8 mouse cellular contexts compared by ENCODE assay signal in genomic region chr7:70365941-70366807, GRCm38 (mm10). TPM values are rescaled to one million over a fixed set of nuclear protein-coding genes. Genes with fewer than 3 reads are reported as not detected.
DNase-seq lines count a peak whose midpoint lies in the region; ATAC-seq and TF ChIP-seq lines count a peak whose summit lies in the region.

Gene Nr2f2 (minus strand): TSS chr7:70366735.

- 3% methylated on average over 16 of the region's 16 CpGs for WGBS in lung, postnatal 0 days
- WGBS in embryonic facial prominence, embryonic 11.5 days = 0% methylated on average over 16 of the region's 16 CpGs
- 2% methylated on average over 16 of the region's 16 CpGs for WGBS in heart, embryonic 12.5 days
- 2% methylated on average over 16 of the region's 16 CpGs for WGBS in kidney, embryonic 15.5 days
- 3% methylated on average over 16 of the region's 16 CpGs for WGBS in liver, embryonic 15.5 days (ENCODE audit: insufficient replicate concordance)

- H3K9me3 ChIP-seq in lung, postnatal 0 days (ENCODE audit: low read length) = no peaks in the 10 kb centered on the region
- H3K9me3 ChIP-seq in embryonic facial prominence, embryonic 11.5 days (replicated peaks; ENCODE audit: control insufficient read depth, low read length) = no peaks in the 10 kb centered on the region
- H3K9me3 ChIP-seq in heart, embryonic 12.5 days (replicated peaks) = no peaks in the 10 kb centered on the region
- no peaks in the 10 kb centered on the region for H3K9me3 ChIP-seq in kidney, embryonic 15.5 days (replicated peaks)
- H3K9me3 ChIP-seq in liver, embryonic 15.5 days (replicated peaks) = no peaks in the 10 kb centered on the region

- H3K27me3 ChIP-seq in lung, postnatal 0 days (replicated peaks; ENCODE audit: insufficient read depth, low read length) = no peaks in the 10 kb centered on the region
- H3K27me3 ChIP-seq in embryonic facial prominence, embryonic 11.5 days (ENCODE audit: control insufficient read depth, insufficient read depth, low read length) = peaks cover 11% of the 10 kb centered on the region
- H3K27me3 ChIP-seq in heart, embryonic 12.5 days (replicated peaks) = peaks cover 43% of the 10 kb centered on the region
- no peaks in the 10 kb centered on the region for H3K27me3 ChIP-seq in kidney, embryonic 15.5 days
- peaks cover 92% of the 10 kb centered on the region for H3K27me3 ChIP-seq in liver, embryonic 15.5 days

- no peaks in the 10 kb centered on the region for H3K36me3 ChIP-seq in lung, postnatal 0 days (ENCODE audit: insufficient read depth, low read length)
- no peaks in the 10 kb centered on the region for H3K36me3 ChIP-seq in embryonic facial prominence, embryonic 11.5 days (replicated peaks; ENCODE audit: control insufficient read depth, insufficient read depth, low read depth, low read length)
- H3K36me3 ChIP-seq in heart, embryonic 12.5 days = no peaks in the 10 kb centered on the region
- no peaks in the 10 kb centered on the region for H3K36me3 ChIP-seq in kidney, embryonic 15.5 days
- no peaks in the 10 kb centered on the region for H3K36me3 ChIP-seq in liver, embryonic 15.5 days (replicated peaks)

- TF ChIP-seq EP300 in lung, postnatal 0 days (IDR thresholded peaks at IDR 0.05) = no peak

- peak; percentile 74 for DNase-seq in lung, postnatal 0 days (ENCODE audit: low spot score)
- no peak for DNase-seq in lung, postnatal 36 days
- DNase-seq in embryonic facial prominence, embryonic 11.5 days (ENCODE audit: low spot score) = peak; percentile 64
- no peak for DNase-seq in frontal cortex, postnatal 25 days (ENCODE audit: low spot score in 2 of 2)
- DNase-seq in ovary, adult 18-20 months (ENCODE audit: low spot score) = no peak

- H3K4me3 ChIP-seq in lung, postnatal 0 days (ENCODE audit: low read depth, low read length) = peak within 1 kb of the TSS; percentile 50
- peak within 1 kb of the TSS; percentile 41 for H3K4me3 ChIP-seq in embryonic facial prominence, embryonic 11.5 days (ENCODE audit: low read depth, low read length)
- peak within 1 kb of the TSS; percentile 56 for H3K4me3 ChIP-seq in heart, embryonic 12.5 days
- peak within 1 kb of the TSS; percentile 74 for H3K4me3 ChIP-seq in kidney, embryonic 15.5 days (replicated peaks)
- H3K4me3 ChIP-seq in liver, embryonic 15.5 days (replicated peaks) = peak within 1 kb of the TSS; percentile 46

- TF ChIP-seq CTCF in lung, postnatal 0 days (IDR thresholded peaks at IDR 0.05) = no peak

- peaks cover 5% of the 10 kb centered on the region; the same call in 1 of the 2 replicates for H3K4me1 ChIP-seq in lung, postnatal 0 days (ENCODE audit: insufficient read depth, low read depth, low read length)
- peaks cover 6% of the 10 kb centered on the region; the same call in 1 of the 2 replicates for H3K4me1 ChIP-seq in embryonic facial prominence, embryonic 11.5 days (ENCODE audit: control insufficient read depth, insufficient read depth, low read length)
- H3K4me1 ChIP-seq in heart, embryonic 12.5 days (replicated peaks) = peaks cover 19% of the 10 kb centered on the region
- peaks cover 38% of the 10 kb centered on the region for H3K4me1 ChIP-seq in kidney, embryonic 15.5 days
- H3K4me1 ChIP-seq in liver, embryonic 15.5 days (replicated peaks) = no peaks in the 10 kb centered on the region; the same call in 1 of the 2 replicates

- ATAC-seq in lung, postnatal 0 days = no peak
- no peak for ATAC-seq in embryonic facial prominence, embryonic 11.5 days (replicated peaks; ENCODE audit: insufficient number of reproducible peaks, low FRiP score, low TSS enrichment, low read depth)
- ATAC-seq in heart, embryonic 12.5 days (ENCODE audit: insufficient number of reproducible peaks, low FRiP score) = no peak
- no peak for ATAC-seq in kidney, embryonic 15.5 days (replicated peaks; ENCODE audit: low FRiP score)
- no peak for ATAC-seq in liver, embryonic 15.5 days (ENCODE audit: insufficient read depth)

- H3K9ac ChIP-seq in lung, postnatal 0 days (replicated peaks; ENCODE audit: low read depth) = peak within 1 kb of the TSS; percentile 58
- peak within 1 kb of the TSS; percentile 58 for H3K9ac ChIP-seq in embryonic facial prominence, embryonic 11.5 days (replicated peaks; ENCODE audit: low read length)
- peak within 1 kb of the TSS; percentile 63 for H3K9ac ChIP-seq in heart, embryonic 12.5 days
- H3K9ac ChIP-seq in kidney, embryonic 15.5 days = peak within 1 kb of the TSS; percentile 96
- no peak within 1 kb of the TSS for H3K9ac ChIP-seq in liver, embryonic 15.5 days

- peak within 1 kb of the TSS; percentile 84 for H3K27ac ChIP-seq in lung, postnatal 0 days (ENCODE audit: low read length)
- H3K27ac ChIP-seq in embryonic facial prominence, embryonic 11.5 days (replicated peaks; ENCODE audit: low read depth, low read length) = peak within 1 kb of the TSS; percentile 75
- H3K27ac ChIP-seq in heart, embryonic 12.5 days (ENCODE audit: poor library complexity, severe bottlenecking) = peak within 1 kb of the TSS; percentile 73; the same call in 1 of the 2 replicates
- H3K27ac ChIP-seq in kidney, embryonic 15.5 days = peak within 1 kb of the TSS; percentile 99
- peak within 1 kb of the TSS; percentile 30; the same call in 1 of the 2 replicates for H3K27ac ChIP-seq in liver, embryonic 15.5 days (replicated peaks)

- H3K4me2 ChIP-seq in lung, postnatal 0 days (replicated peaks; ENCODE audit: low read depth, low read length) = peak within 1 kb of the TSS; percentile 83
- H3K4me2 ChIP-seq in embryonic facial prominence, embryonic 11.5 days (ENCODE audit: low read depth, low read length) = peak within 1 kb of the TSS; percentile 41
- H3K4me2 ChIP-seq in heart, embryonic 12.5 days = peak within 1 kb of the TSS; percentile 68
- H3K4me2 ChIP-seq in kidney, embryonic 15.5 days = peak within 1 kb of the TSS; percentile 75
- H3K4me2 ChIP-seq in liver, embryonic 15.5 days = peak within 1 kb of the TSS; percentile 56

RNA-seq across cellular contexts. Expression of gene Nr2f2, which starts in this region (rescaled TPM):
- polyA plus RNA-seq in lung, postnatal 0 days (2015; fragmentation: Nextera tagmentation; extraction: Ambion mirVana) = 72.7 and 89.1 TPM in 2 replicates
- 106 and 114 TPM in 2 replicates for polyA plus RNA-seq in embryonic facial prominence, embryonic 11.5 days (2014; fragmentation: Nextera tagmentation; extraction: Ambion mirVana)
- 26.5 and 27.7 TPM in 2 replicates for polyA plus RNA-seq in heart, embryonic 12.5 days (2016; fragmentation: Nextera tagmentation; extraction: Ambion mirVana)
- 230 and 240 TPM in 2 replicates for polyA plus RNA-seq in kidney, embryonic 15.5 days (2015; fragmentation: Nextera tagmentation; extraction: Ambion mirVana)
- polyA plus RNA-seq in liver, embryonic 15.5 days (2015; fragmentation: Nextera tagmentation; extraction: Ambion mirVana) = 6.5 and 6.7 TPM in 2 replicates

Comparison
In these comparisons a context has a peak if more than half of its experiments do, and no peak if none do; other contexts are left out.
1. DNase-seq: peak in lung, postnatal 0 days (single experiment) and embryonic facial prominence, embryonic 11.5 days (single experiment); none in lung, postnatal 36 days (single experiment), frontal cortex, postnatal 25 days (0 of 2) and ovary, adult 18-20 months (single experiment).
2. H3K27ac ChIP-seq: peak in every context shown above with its lines; median percentile 99 in kidney, embryonic 15.5 days; 84 in lung, postnatal 0 days; 75 in embryonic facial prominence, embryonic 11.5 days; 73 in heart, embryonic 12.5 days; 30 in liver, embryonic 15.5 days.
3. Peak in every context shown above with its lines, with median percentiles within 50 percentile points of each other: H3K4me2 ChIP-seq and H3K4me3 ChIP-seq.